Mouse (Mus musculus) kidney, postnatal 36 days (tissue): ENCODE measurements around the gene Arap1.

Source experiments
- DNase-seq, 2 experiments: peaks; one replicate each; pipeline ENCODE4 v3.0.0; 2021 to 2022; ENCODE audit warnings: mixed read lengths in 2 of 2

The Arap1 gene

GRCm38 (mm10) chr7:101397175-101397574 is 49.3 kb downstream of the Arap1 start:
- DNase-seq, result no peak

- no peak for DNase-seq
These were observed 53.6 kb downstream of the Arap1 start for GRCm38 (mm10) chr7:101401510-101401909.

- DNase-seq, result no peak
These were observed 56.0 kb downstream of the Arap1 start for GRCm38 (mm10) chr7:101403831-101404230.

GRCm38 (mm10) chr7:101410267-101410936 is 62.5 kb downstream of the Arap1 start, which contains the start of gene Gm45837:
Gene Gm45837 (plus strand): TSS chr7:101410886.
- no peak for DNase-seq

GRCm38 (mm10) chr7:101412796-101413195 is 64.9 kb downstream of the Arap1 start:
- DNase-seq, result peak; percentile 74 to 90

- DNase-seq, result no peak
These were observed 66.3 kb downstream of the Arap1 start for GRCm38 (mm10) chr7:101414209-101414608.

- DNase-seq, result no peak
These were observed 67.0 kb downstream of the Arap1 start for GRCm38 (mm10) chr7:101414661-101415511.

- no peak for DNase-seq
These were observed 67.7 kb downstream of the Arap1 start for GRCm38 (mm10) chr7:101415512-101416100.

GRCm38 (mm10) chr7:101416391-101416790 is 68.5 kb downstream of the Arap1 start:
- no peak for DNase-seq

- peak in 1 of 2 experiments; percentile 45 for DNase-seq
These were observed 71.3 kb downstream of the Arap1 start for GRCm38 (mm10) chr7:101419013-101419770.

- DNase-seq, result no peak
These were observed 73.7 kb downstream of the Arap1 start, which contains the start of gene Pde2a for GRCm38 (mm10) chr7:101421529-101421928. Gene Pde2a (plus strand): TSS chr7:101421691.

- DNase-seq, result no peak
These were observed 74.2 kb downstream of the Arap1 start for GRCm38 (mm10) chr7:101422069-101422468.

- DNase-seq, result no peak
These were observed 74.8 kb downstream of the Arap1 start for GRCm38 (mm10) chr7:101422646-101423045.

- no peak for DNase-seq
These were observed 76.1 kb downstream of the Arap1 start for GRCm38 (mm10) chr7:101423970-101424369.

GRCm38 (mm10) chr7:101426692-101427091 is 78.8 kb downstream of the Arap1 start:
- DNase-seq, result no peak

GRCm38 (mm10) chr7:101427736-101428135 is 79.9 kb downstream of the Arap1 start:
- peak in 1 of 2 experiments; percentile 51 for DNase-seq

GRCm38 (mm10) chr7:101435038-101435437 is 87.2 kb downstream of the Arap1 start:
- DNase-seq, result no peak

- no peak for DNase-seq
These were observed 90.0 kb downstream of the Arap1 start for GRCm38 (mm10) chr7:101437876-101438275.

- DNase-seq, result no peak
These were observed 95.2 kb downstream of the Arap1 start for GRCm38 (mm10) chr7:101443093-101443492.

GRCm38 (mm10) chr7:101444211-101444610 is 96.3 kb downstream of the Arap1 start:
- no peak for DNase-seq

GRCm38 (mm10) chr7:101449855-101450254 is 102.0 kb downstream of the Arap1 start:
- no peak for DNase-seq
